ENCODE assay signal across 19 mouse cellular contexts in genomic region chr2:98124646-98125045, GRCm38 (mm10).
DNase-seq lines count a peak whose midpoint lies in the region; ATAC-seq and TF ChIP-seq lines count a peak whose summit lies in the region.
"Had no signal": no experiment of that assay in that cellular context is flagged by ENCODE, and none has a peak within 500 bp of the region (broad histone marks: within the 10 kb centered on the region; RNA-seq: fewer than 3 reads in every experiment).

No protein-coding gene starts in this region.

- no peak overlapping the region for H3K27ac ChIP-seq in hindbrain, embryonic 15.5 days (replicated peaks)
- H3K27ac ChIP-seq in hindbrain, embryonic 10.5 days = no peak overlapping the region
- no peak overlapping the region for H3K27ac ChIP-seq in neural tube, embryonic 13.5 days (replicated peaks)
- no peak overlapping the region for H3K27ac ChIP-seq in forebrain, embryonic 16.5 days (ENCODE audit: low read length)
- no peak overlapping the region for H3K27ac ChIP-seq in midbrain, postnatal 0 days (ENCODE audit: low read depth, low read length)
- H3K27ac ChIP-seq: embryonic facial prominence, embryonic 15.5 days; kidney, postnatal 0 days; limb, embryonic 15.5 days had no signal

- no peak overlapping the region for H3K4me3 ChIP-seq in hindbrain, embryonic 15.5 days
- H3K4me3 ChIP-seq in hindbrain, embryonic 10.5 days = no peak overlapping the region
- H3K4me3 ChIP-seq in neural tube, embryonic 13.5 days = no peak overlapping the region
- H3K4me3 ChIP-seq in forebrain, embryonic 16.5 days (replicated peaks; ENCODE audit: low read length) = no peak overlapping the region
- H3K4me3 ChIP-seq in midbrain, postnatal 0 days (ENCODE audit: low read depth, low read length) = no peak overlapping the region
- H3K4me3 ChIP-seq: embryonic facial prominence, embryonic 15.5 days; heart, embryonic 12.5 days; limb, embryonic 15.5 days had no signal

- H3K9ac ChIP-seq in hindbrain, embryonic 15.5 days = no peak overlapping the region
- H3K9ac ChIP-seq in neural tube, embryonic 13.5 days = no peak overlapping the region
- H3K9ac ChIP-seq in forebrain, embryonic 16.5 days (replicated peaks; ENCODE audit: low read depth, low read length) = no peak overlapping the region
- H3K9ac ChIP-seq in midbrain, postnatal 0 days (replicated peaks; ENCODE audit: low read length, poor library complexity, severe bottlenecking) = no peak overlapping the region
- H3K9ac ChIP-seq: embryonic facial prominence, embryonic 15.5 days; heart, embryonic 12.5 days; limb, embryonic 15.5 days had no signal

- no peaks in the 10 kb centered on the region for H3K27me3 ChIP-seq in hindbrain, embryonic 15.5 days
- H3K27me3 ChIP-seq in hindbrain, embryonic 10.5 days (ENCODE audit: insufficient read depth, poor library complexity, severe bottlenecking) = no peaks in the 10 kb centered on the region
- no peaks in the 10 kb centered on the region for H3K27me3 ChIP-seq in neural tube, embryonic 13.5 days
- no peaks in the 10 kb centered on the region for H3K27me3 ChIP-seq in forebrain, embryonic 16.5 days (replicated peaks; ENCODE audit: control insufficient read depth, insufficient read depth, low read length)
- no peaks in the 10 kb centered on the region for H3K27me3 ChIP-seq in midbrain, postnatal 0 days (ENCODE audit: insufficient read depth, low read length)
- H3K27me3 ChIP-seq: embryonic facial prominence, embryonic 15.5 days; heart, embryonic 12.5 days; limb, embryonic 15.5 days had no signal

- H3K4me2 ChIP-seq in hindbrain, embryonic 15.5 days = no peak overlapping the region
- no peak overlapping the region for H3K4me2 ChIP-seq in neural tube, embryonic 13.5 days
- no peak overlapping the region for H3K4me2 ChIP-seq in forebrain, embryonic 16.5 days (ENCODE audit: low read length)
- H3K4me2 ChIP-seq in midbrain, postnatal 0 days (ENCODE audit: low read depth, low read length, poor library complexity, severe bottlenecking) = no peak overlapping the region
- H3K4me2 ChIP-seq: embryonic facial prominence, embryonic 15.5 days; heart, embryonic 12.5 days; limb, embryonic 15.5 days had no signal

- no peaks in the 10 kb centered on the region for H3K36me3 ChIP-seq in hindbrain, embryonic 15.5 days
- H3K36me3 ChIP-seq in hindbrain, embryonic 10.5 days = no peaks in the 10 kb centered on the region
- H3K36me3 ChIP-seq in neural tube, embryonic 13.5 days = no peaks in the 10 kb centered on the region
- H3K36me3 ChIP-seq in forebrain, embryonic 16.5 days (ENCODE audit: control insufficient read depth, insufficient read depth) = no peaks in the 10 kb centered on the region
- H3K36me3 ChIP-seq in midbrain, postnatal 0 days (ENCODE audit: insufficient read depth, low read length) = no peaks in the 10 kb centered on the region
- H3K36me3 ChIP-seq: embryonic facial prominence, embryonic 15.5 days; heart, embryonic 12.5 days; limb, embryonic 15.5 days had no signal

- no peaks in the 10 kb centered on the region for H3K9me3 ChIP-seq in hindbrain, embryonic 15.5 days
- no peaks in the 10 kb centered on the region for H3K9me3 ChIP-seq in hindbrain, embryonic 10.5 days
- H3K9me3 ChIP-seq in neural tube, embryonic 13.5 days = no peaks in the 10 kb centered on the region
- H3K9me3 ChIP-seq in forebrain, embryonic 16.5 days (ENCODE audit: control insufficient read depth, low read length) = no peaks in the 10 kb centered on the region
- H3K9me3 ChIP-seq in midbrain, postnatal 0 days (ENCODE audit: low read length) = no peaks in the 10 kb centered on the region
- H3K9me3 ChIP-seq: embryonic facial prominence, embryonic 15.5 days; heart, embryonic 12.5 days; limb, embryonic 15.5 days had no signal

- no peak for TF ChIP-seq CTCF in midbrain, postnatal 0 days (IDR thresholded peaks at IDR 0.05)

- H3K4me1 ChIP-seq in hindbrain, embryonic 15.5 days (replicated peaks) = no peaks in the 10 kb centered on the region
- H3K4me1 ChIP-seq in hindbrain, embryonic 10.5 days (replicated peaks) = no peaks in the 10 kb centered on the region
- no peaks in the 10 kb centered on the region for H3K4me1 ChIP-seq in neural tube, embryonic 13.5 days (replicated peaks)
- H3K4me1 ChIP-seq in forebrain, embryonic 16.5 days (replicated peaks; ENCODE audit: control insufficient read depth, insufficient read depth, low read length) = peaks cover 3% of the 10 kb centered on the region
- H3K4me1 ChIP-seq in midbrain, postnatal 0 days (ENCODE audit: insufficient read depth, low read length) = no peaks in the 10 kb centered on the region
- H3K4me1 ChIP-seq: embryonic facial prominence, embryonic 15.5 days; heart, embryonic 12.5 days; limb, embryonic 15.5 days had no signal

- DNase-seq in hindbrain, embryonic 10.5 days (ENCODE audit: low spot score) = no peak
- DNase-seq in neural tube, embryonic 10.5 days (ENCODE audit: extremely low spot score, low spot score) = no peak
- DNase-seq in midbrain, postnatal 0 days (ENCODE audit: low spot score) = peak; percentile 57
- DNase-seq in spleen, postnatal 36 days (ENCODE audit: low spot score in 2 of 2) = no peak
- DNase-seq: B cell, adult 2 months; cerebellum, adult 18-20 months; heart, postnatal 36 days; lung, adult 18-20 months; lung, postnatal 4 days; right cerebral cortex, postnatal 25 days had no signal

- ATAC-seq in hindbrain, embryonic 15.5 days (ENCODE audit: low FRiP score, low read depth) = peak; percentile 76
- ATAC-seq in neural tube, embryonic 13.5 days (ENCODE audit: low read depth) = 0 out of 2 replicates have a peak, but pooled peaks have one; percentile 74
- ATAC-seq in forebrain, embryonic 16.5 days = peak; percentile 95
- ATAC-seq in midbrain, postnatal 0 days (ENCODE audit: low FRiP score) = peak; percentile 87
- no peak for ATAC-seq in frontal cortex, adult (ENCODE audit: low TSS enrichment)
- ATAC-seq: intestine, postnatal 0 days had no signal

- 61% methylated on average over 2 of the region's 2 CpGs for WGBS in hindbrain, embryonic 15.5 days
- 84% methylated on average over 2 of the region's 2 CpGs for WGBS in hindbrain, embryonic 10.5 days
- 75% methylated on average over 2 of the region's 2 CpGs for WGBS in neural tube, embryonic 13.5 days
- WGBS in forebrain, embryonic 16.5 days = 64% methylated on average over 2 of the region's 2 CpGs
- 57% methylated on average over 2 of the region's 2 CpGs for WGBS in midbrain, postnatal 0 days
